Mouse (Mus musculus): ENCODE data around the gene Atf5. TPM values are rescaled to one million over a fixed set of nuclear protein-coding genes. Genes with fewer than 3 reads are reported as not detected.

Atf5 gene
- polyA plus RNA-seq, 1 experiment from 2014 or later: 7.3 TPM

GRCm38 (mm10) chr7:44861429-44861816 is 45.0 kb upstream of the Atf5 start:
- 73% methylated on average over 14 of the region's 14 CpGs for WGBS

GRCm38 (mm10) chr7:44860576-44861428 is 44.3 kb upstream of the Atf5 start:
- 45% methylated on average over 22 of the region's 22 CpGs for WGBS
- TF ChIP-seq EP300 (optimal IDR thresholded peaks at IDR 0.05) (no peak), CTCF (IDR thresholded peaks at IDR 0.05; ENCODE audit: low read depth) (peak; percentile 92)

More at GRCm38 (mm10) chr7:44861429-44861816, 45.0 kb upstream of the Atf5 start:
- H3K27me3 ChIP-seq (ENCODE audit: control insufficient read depth, insufficient read depth, low read length): no peaks in the 10 kb centered on the region
- no peak overlapping the region for H3K9ac ChIP-seq (ENCODE audit: low read length)
- ATAC-seq (ENCODE audit: low FRiP score, low TSS enrichment) (no peak), DNase-seq (ENCODE audit: low spot score) (no peak)
- H3K4me3 ChIP-seq (ENCODE audit: low read depth, low read length): no peak overlapping the region
- H3K36me3 ChIP-seq (ENCODE audit: control insufficient read depth, insufficient read depth, low read length): peaks cover 27% of the 10 kb centered on the region
- H3K27ac ChIP-seq (replicated peaks): peak overlapping the region; percentile 40
- H3K4me2 ChIP-seq (replicated peaks; ENCODE audit: low read depth): no peak overlapping the region
- no peak for TF ChIP-seq EP300 (optimal IDR thresholded peaks at IDR 0.05)
- peak; percentile 16; the same call in 1 of the 2 replicates for TF ChIP-seq CTCF (IDR thresholded peaks at IDR 0.05; ENCODE audit: low read depth)
- peaks cover 10% of the 10 kb centered on the region for H3K4me1 ChIP-seq (replicated peaks; ENCODE audit: control insufficient read depth, insufficient read depth)
- H3K9me3 ChIP-seq (ENCODE audit: control insufficient read depth, low read length): no peaks in the 10 kb centered on the region

GRCm38 (mm10) chr7:44859896-44860295 is 43.4 kb upstream of the Atf5 start:
- no peak for DNase-seq (ENCODE audit: low spot score)
- 94% methylated on average over 11 of the region's 11 CpGs for WGBS
- Histone ChIP-seq H3K36me3 (ENCODE audit: control insufficient read depth, insufficient read depth, low read length) (peaks cover 27% of the 10 kb centered on the region), H3K27ac (replicated peaks) (no peak overlapping the region), H3K4me2 (replicated peaks; ENCODE audit: low read depth) (no peak overlapping the region), H3K9me3 (ENCODE audit: control insufficient read depth, low read length) (no peaks in the 10 kb centered on the region), H3K27me3 (ENCODE audit: control insufficient read depth, insufficient read depth, low read length) (no peaks in the 10 kb centered on the region), H3K4me1 (replicated peaks; ENCODE audit: control insufficient read depth, insufficient read depth) (no peaks in the 10 kb centered on the region), H3K4me3 (ENCODE audit: low read depth, low read length) (no peak overlapping the region), H3K9ac (ENCODE audit: low read length) (no peak overlapping the region)
- TF ChIP-seq EP300 (optimal IDR thresholded peaks at IDR 0.05) (no peak), CTCF (IDR thresholded peaks at IDR 0.05; ENCODE audit: low read depth) (no peak)
- ATAC-seq (ENCODE audit: low FRiP score, low TSS enrichment): no peak

More at GRCm38 (mm10) chr7:44860576-44861428, 44.3 kb upstream of the Atf5 start:
- DNase-seq (ENCODE audit: low spot score) (peak; percentile 80), ATAC-seq (ENCODE audit: low FRiP score, low TSS enrichment) (peak; percentile 31; the same call in 1 of the 2 replicates)
- H3K4me1 ChIP-seq (replicated peaks; ENCODE audit: control insufficient read depth, insufficient read depth): peaks cover 7% of the 10 kb centered on the region
- 0 out of 2 replicates have a peak overlapping the region, but pooled peaks have one; percentile 11 for H3K4me2 ChIP-seq (replicated peaks; ENCODE audit: low read depth)
- no peak overlapping the region for H3K4me3 ChIP-seq (ENCODE audit: low read depth, low read length)
- no peak overlapping the region for H3K9ac ChIP-seq (ENCODE audit: low read length)
- H3K36me3 ChIP-seq (ENCODE audit: control insufficient read depth, insufficient read depth, low read length): peaks cover 27% of the 10 kb centered on the region
- no peaks in the 10 kb centered on the region for H3K27me3 ChIP-seq (ENCODE audit: control insufficient read depth, insufficient read depth, low read length)
- no peaks in the 10 kb centered on the region for H3K9me3 ChIP-seq (ENCODE audit: control insufficient read depth, low read length)
- peak overlapping the region; percentile 40 for H3K27ac ChIP-seq (replicated peaks)

GRCm38 (mm10) chr7:44857905-44858304 is 41.4 kb upstream of the Atf5 start:
- peaks cover 2% of the 10 kb centered on the region; the same call in 1 of the 2 replicates for H3K4me1 ChIP-seq (replicated peaks; ENCODE audit: control insufficient read depth, insufficient read depth)
- H3K27ac ChIP-seq (replicated peaks): peak overlapping the region; percentile 87
- TF ChIP-seq CTCF (IDR thresholded peaks at IDR 0.05; ENCODE audit: low read depth) (no peak), EP300 (optimal IDR thresholded peaks at IDR 0.05) (no peak)
- peaks cover 9% of the 10 kb centered on the region for H3K36me3 ChIP-seq (ENCODE audit: control insufficient read depth, insufficient read depth, low read length)
- WGBS: 27% methylated on average over 8 of the region's 8 CpGs
- peak overlapping the region; percentile 92 for H3K4me2 ChIP-seq (replicated peaks; ENCODE audit: low read depth)
- H3K9me3 ChIP-seq (ENCODE audit: control insufficient read depth, low read length): no peaks in the 10 kb centered on the region
- peak overlapping the region; percentile 63 for H3K4me3 ChIP-seq (ENCODE audit: low read depth, low read length)
- ATAC-seq (ENCODE audit: low FRiP score, low TSS enrichment) (no peak), DNase-seq (ENCODE audit: low spot score) (peak; percentile 61)
- H3K9ac ChIP-seq (ENCODE audit: low read length): peak overlapping the region; percentile 85
- no peaks in the 10 kb centered on the region for H3K27me3 ChIP-seq (ENCODE audit: control insufficient read depth, insufficient read depth, low read length)

GRCm38 (mm10) chr7:44857042-44857552 is 40.6 kb upstream of the Atf5 start, which contains the start of gene Pnkp:
Gene Pnkp (plus strand): TSS chr7:44857139.
- Histone ChIP-seq H3K4me1 (replicated peaks; ENCODE audit: control insufficient read depth, insufficient read depth) (peaks cover 2% of the 10 kb centered on the region; the same call in 1 of the 2 replicates), H3K36me3 (ENCODE audit: control insufficient read depth, insufficient read depth, low read length) (peaks cover 2% of the 10 kb centered on the region; the same call in 1 of the 2 replicates), H3K9ac (ENCODE audit: low read length) (peak within 1 kb of the TSS; percentile 85), H3K4me2 (replicated peaks; ENCODE audit: low read depth) (peak within 1 kb of the TSS; percentile 92), H3K27me3 (ENCODE audit: control insufficient read depth, insufficient read depth, low read length) (no peaks in the 10 kb centered on the region), H3K9me3 (ENCODE audit: control insufficient read depth, low read length) (no peaks in the 10 kb centered on the region), H3K27ac (replicated peaks) (peak within 1 kb of the TSS; percentile 87), H3K4me3 (ENCODE audit: low read depth, low read length) (peak within 1 kb of the TSS; percentile 63)
- ATAC-seq (ENCODE audit: low FRiP score, low TSS enrichment) (peak; percentile 5; the same call in 1 of the 2 replicates), DNase-seq (ENCODE audit: low spot score) (peak; percentile 85)
- under 1% methylated on average over 32 of the region's 32 CpGs for WGBS
- no peak for TF ChIP-seq EP300 (optimal IDR thresholded peaks at IDR 0.05)
- TF ChIP-seq CTCF (IDR thresholded peaks at IDR 0.05; ENCODE audit: low read depth): no peak

Measured in stomach, postnatal 0 days (tissue).